Mouse (Mus musculus): ENCODE measurements around the gene Ranbp3l.

- TF ChIP-seq POLR2A (IDR thresholded peaks at IDR 0.05; ENCODE audit: low read depth, low read length) = no peak
- TF ChIP-seq CTCF (IDR thresholded peaks at IDR 0.05; ENCODE audit: borderline replicate concordance, insufficient read depth, low read length) = no peak
Measured at GRCm38 (mm10) chr15:9089136-9089720, 121.5 kb downstream of the Ranbp3l start.
